Mouse (Mus musculus): ENCODE measurements around the gene Olfml3.

DNA sequence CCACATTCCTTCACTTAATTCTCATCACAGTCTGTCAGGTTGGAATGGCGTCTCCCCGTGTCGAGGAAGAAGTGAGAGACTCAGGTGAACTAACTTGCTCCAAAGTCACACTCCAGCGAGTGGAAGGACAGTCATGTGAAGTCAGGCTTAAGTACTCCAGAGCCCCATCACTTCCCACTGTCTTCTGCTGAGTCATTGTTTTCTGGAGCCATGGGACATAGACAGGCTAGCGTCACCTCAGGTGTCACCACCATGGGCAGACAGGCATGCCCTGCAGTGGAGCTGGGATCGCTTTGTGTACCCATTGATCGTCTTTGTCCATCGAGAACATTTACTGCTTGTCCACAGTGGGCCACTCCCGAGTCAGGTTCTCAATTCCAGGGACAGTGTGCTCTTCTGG lies 8.0 kb downstream of the Olfml3 start:
- TF ChIP-seq CTCF (conservative IDR thresholded peaks at IDR 0.05; ENCODE audit: low read length) (no peak), POU5F1 (IDR thresholded peaks at IDR 0.05; ENCODE audit: borderline replicate concordance, low read length) (no peak), NANOG (IDR thresholded peaks at IDR 0.05; ENCODE audit: borderline replicate concordance, low read length) (no peak)

All from E14TG2a.4 (cell line).